Mouse (Mus musculus): ENCODE results near the gene Rpl41.

DNA sequence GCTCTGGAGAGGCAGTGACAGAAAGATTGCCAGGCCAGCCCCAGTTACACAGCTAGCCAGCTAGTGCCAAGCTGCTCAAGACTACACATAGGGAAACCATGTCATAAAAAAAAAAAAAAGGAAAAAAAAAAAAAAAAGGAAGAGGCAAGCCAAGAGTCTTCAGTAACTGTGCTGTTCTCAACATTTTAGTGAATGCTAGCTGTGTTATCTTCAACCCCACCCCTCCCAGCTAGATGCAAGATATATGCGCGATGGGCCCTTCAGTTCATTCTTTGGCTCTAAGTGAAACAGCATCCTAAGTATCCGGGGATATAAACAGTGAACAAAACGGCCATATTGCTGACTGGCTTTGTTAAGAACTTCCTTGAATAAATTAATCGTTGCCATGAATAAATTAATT, 43.7 kb upstream of the Rpl41 start:
- TF ChIP-seq CTCF (IDR thresholded peaks at IDR 0.05; ENCODE audit: extremely low read depth, insufficient read length, insufficient replicate concordance, low read depth, low read length): no peak
- TF ChIP-seq POLR2A (IDR thresholded peaks at IDR 0.05; ENCODE audit: low read depth, low read length): no peak

Measured in small intestine, adult 2 months (tissue).